Mouse (Mus musculus) urinary bladder, adult 18-20 months (tissue): ENCODE data around the gene Hsd3b1.
"Not testable (repeated sequence)": the region's sequence is repeated elsewhere in the genome, so short reads cannot be mapped to it uniquely, and the experiment has no call there.

Experiments used
- DNase-seq, 2 experiments: peaks; one replicate each; pipeline ENCODE4 v3.0.0; 2022; ENCODE audit warnings: low spot score in 2 of 2, mixed read lengths in 2 of 2

Gene Hsd3b1

DNA sequence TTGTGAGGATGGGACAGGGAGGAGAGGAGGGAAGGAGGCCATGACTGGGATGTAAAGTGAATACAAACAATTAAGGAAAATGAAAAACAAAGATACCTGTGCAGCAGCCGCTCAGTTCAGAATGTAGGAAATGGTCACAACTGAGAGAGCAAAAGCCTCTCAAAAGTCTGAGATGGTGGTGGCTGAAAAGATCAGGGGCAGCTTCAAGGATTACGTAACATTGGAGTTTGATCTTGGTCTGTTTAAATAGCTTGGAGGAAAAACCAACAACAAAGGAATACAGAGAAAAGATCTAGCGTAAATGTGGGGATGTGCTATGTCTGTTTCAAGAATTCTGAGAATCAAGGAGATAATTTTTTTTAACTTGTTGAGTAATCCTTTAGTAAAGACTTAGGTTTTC, at the start of gene Hsd3b1:
Hsd3b1 (minus strand) TSS at position 219 of the 400 bp plus-strand sequence.
- no peak for DNase-seq

- DNase-seq = no peak
Measured at GRCm38 (mm10) chr3:98897606-98898005, 38.0 kb upstream of the Hsd3b1 start.

DNA sequence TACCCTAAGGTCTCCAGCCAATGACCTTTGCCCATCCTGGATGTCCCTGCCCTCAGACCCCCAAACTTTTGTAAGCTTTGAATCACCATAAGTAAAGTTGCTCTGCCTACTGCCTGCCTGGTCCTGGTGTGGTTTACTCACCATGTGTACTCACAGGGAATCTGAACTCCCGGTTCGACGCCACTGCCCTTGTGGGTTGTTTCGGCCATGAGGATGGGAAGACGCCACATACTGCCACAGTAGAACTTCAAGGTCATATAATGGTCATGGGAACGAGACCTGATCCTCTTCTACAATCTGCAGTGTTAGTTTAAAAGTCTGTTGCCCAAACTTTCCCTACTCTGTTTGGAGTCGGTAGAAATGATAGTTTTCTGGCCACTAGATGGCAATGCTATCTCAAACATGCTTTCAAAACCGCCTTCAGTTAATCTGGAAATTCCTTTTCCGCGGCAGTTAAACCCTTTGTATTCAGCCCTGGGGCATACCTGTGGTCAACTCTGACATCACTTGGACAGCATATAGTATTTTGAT, 35.5 kb upstream of the Hsd3b1 start:
- DNase-seq = no peak

- no peak for DNase-seq
Measured at GRCm38 (mm10) chr3:98893057-98893772, 33.6 kb upstream of the Hsd3b1 start, which contains the start of gene Hao2. Gene Hao2, minus strand, starts transcription at chr3:98893239.

GRCm38 (mm10) chr3:98890430-98890829, 30.8 kb upstream of the Hsd3b1 start:
- no peak for DNase-seq

DNA sequence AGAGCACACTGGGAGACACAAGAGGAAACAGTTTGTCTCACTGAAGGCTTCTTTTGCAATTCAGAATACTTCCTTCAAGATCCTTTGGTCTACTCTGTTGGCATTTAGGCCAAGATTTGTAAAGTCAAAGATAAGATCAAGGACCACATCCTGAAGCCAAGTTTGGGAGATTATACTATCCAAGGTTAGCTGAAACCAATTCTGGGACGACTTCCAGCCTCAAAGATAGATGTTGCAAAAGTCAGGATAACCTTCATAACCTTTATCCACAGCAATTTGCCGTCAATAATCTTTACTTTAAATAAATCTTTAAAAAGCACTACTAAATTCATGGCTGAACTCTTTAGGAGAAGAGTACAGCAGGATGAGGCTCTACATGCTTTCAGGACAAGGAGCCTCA, 28.6 kb upstream of the Hsd3b1 start:
- DNase-seq = no peak

DNA sequence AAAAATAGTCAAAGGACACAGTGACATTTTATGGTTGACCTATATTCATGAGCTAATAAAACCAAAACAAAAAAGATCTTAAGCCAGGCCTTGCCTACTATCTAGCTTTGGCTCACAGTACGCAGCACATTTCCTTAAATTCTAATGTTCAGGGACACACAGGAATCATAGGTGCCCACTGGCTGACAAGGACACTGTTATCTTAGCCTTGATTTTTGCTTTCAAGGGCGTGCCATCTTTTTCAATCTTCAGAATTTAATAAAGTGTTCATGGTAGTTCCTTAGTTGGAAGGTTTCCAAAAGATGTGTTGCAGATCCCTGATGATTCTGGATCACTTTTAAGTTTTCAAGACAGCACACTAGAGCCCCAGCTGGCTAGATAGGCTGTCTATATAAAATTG, 21.2 kb upstream of the Hsd3b1 start:
- DNase-seq = no peak

- no peak for DNase-seq
Measured at GRCm38 (mm10) chr3:98880216-98880615, 20.6 kb upstream of the Hsd3b1 start.

- DNase-seq = no peak
Measured at GRCm38 (mm10) chr3:98868219-98868618, 8.6 kb upstream of the Hsd3b1 start.

GRCm38 (mm10) chr3:98862800-98863199, 3.2 kb upstream of the Hsd3b1 start:
- no peak for DNase-seq

- DNase-seq = no peak
Measured at GRCm38 (mm10) chr3:98858051-98858450, 1.5 kb downstream of the Hsd3b1 start.

DNA sequence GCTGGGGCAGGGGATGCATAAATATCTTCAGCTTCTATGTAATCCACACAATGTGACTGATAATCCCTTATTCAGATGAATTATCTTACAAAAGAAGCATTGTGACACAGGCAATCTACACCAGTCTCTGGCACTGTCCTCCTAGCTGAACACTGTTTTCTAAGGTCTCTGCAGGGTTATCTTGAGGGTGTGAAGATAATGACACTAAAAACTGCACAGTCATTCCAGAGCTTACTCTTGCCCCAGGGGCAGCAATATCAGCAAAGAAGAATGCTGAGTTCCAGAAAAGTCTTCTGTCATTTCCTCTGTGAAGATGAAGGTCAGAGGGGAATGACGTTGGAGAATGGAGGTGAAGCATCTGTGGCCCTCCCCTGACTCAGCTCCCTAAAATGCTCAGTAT, 2.7 kb downstream of the Hsd3b1 start:
- DNase-seq = no peak

GRCm38 (mm10) chr3:98855160-98855559, 4.4 kb downstream of the Hsd3b1 start:
- no peak for DNase-seq

GRCm38 (mm10) chr3:98853685-98854084, 5.9 kb downstream of the Hsd3b1 start:
- DNase-seq = no peak

- DNase-seq = no peak
Measured at GRCm38 (mm10) chr3:98853051-98853450, 6.5 kb downstream of the Hsd3b1 start.

DNA sequence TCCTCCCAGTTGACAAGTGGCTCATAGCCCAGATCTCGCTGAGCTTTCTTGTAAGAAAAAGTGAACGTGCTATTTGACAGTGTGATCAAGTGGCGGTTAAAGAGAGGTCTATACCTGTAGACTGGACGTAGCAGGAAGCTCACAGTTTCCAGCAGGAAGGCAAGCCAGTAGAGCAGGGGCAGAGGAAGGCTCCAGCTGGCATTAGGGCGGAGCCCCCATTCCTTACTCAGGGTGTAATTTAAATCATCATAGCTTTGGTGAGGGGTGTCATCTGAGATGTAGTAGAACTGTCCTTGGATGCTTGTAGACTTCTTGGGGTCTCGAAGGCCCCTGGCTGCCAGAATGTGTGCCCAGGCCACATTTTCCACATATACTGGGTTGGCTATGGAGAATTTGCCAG, 7.0 kb downstream of the Hsd3b1 start:
- DNase-seq = no peak

- DNase-seq = no peak
Measured at GRCm38 (mm10) chr3:98851853-98852252, 7.7 kb downstream of the Hsd3b1 start.

- no peak for DNase-seq
Measured at GRCm38 (mm10) chr3:98850262-98850661, 9.3 kb downstream of the Hsd3b1 start.

GRCm38 (mm10) chr3:98848898-98849297, 10.7 kb downstream of the Hsd3b1 start:
- DNase-seq = no peak

DNA sequence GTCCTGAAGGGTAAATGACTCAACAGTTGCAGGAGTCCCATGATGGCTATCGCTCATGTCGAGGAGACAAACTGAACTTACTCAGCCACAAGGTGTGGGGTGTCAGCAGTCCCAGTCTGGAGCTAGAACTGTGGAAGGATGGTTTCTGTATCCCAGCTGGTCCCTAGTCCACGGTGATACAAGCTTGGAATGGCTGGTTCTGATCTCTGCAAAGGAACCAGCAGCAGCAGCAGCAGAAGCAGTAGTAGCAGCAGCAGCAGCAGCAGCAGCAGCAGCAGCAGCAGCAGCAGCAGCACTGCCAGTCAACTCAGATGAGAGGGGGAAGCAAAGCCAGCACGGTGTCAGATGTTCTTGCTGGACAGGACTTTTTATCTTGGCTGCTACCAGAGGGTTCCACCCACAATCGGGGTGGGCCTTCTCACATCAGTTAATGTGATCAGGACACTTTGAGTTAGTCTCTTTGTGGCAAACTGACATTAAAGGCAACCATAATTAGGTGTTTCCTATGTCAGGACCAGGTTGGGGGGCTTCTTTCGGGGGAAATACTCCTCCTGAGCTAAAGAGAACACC, 45.4 kb downstream of the Hsd3b1 start, which contains the start of gene Hsd3b6:
Hsd3b6 (minus strand) TSS at position 343 of the 570 bp plus-strand sequence.
- DNase-seq = no peak

DNA sequence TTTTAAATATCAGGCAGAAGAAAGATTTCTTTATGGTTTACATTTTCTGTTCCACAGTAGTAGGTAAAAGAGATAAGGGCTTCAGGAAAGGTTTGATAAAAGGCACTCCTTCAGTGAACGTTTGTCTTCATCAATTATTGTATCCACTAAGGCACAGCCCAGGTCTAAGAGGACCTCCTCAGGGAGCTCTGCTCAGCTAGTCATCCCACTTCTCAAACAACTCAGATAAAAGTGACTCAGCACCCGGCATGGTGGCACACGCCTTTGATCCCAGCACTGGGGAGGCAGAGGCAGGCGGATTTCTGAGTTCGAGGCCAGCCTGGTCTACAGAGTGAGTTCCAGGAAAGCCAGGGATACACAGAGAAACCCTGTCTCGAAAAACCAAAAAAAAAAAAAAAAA, 46.9 kb downstream of the Hsd3b1 start:
- DNase-seq = not testable (repeated sequence)

DNA sequence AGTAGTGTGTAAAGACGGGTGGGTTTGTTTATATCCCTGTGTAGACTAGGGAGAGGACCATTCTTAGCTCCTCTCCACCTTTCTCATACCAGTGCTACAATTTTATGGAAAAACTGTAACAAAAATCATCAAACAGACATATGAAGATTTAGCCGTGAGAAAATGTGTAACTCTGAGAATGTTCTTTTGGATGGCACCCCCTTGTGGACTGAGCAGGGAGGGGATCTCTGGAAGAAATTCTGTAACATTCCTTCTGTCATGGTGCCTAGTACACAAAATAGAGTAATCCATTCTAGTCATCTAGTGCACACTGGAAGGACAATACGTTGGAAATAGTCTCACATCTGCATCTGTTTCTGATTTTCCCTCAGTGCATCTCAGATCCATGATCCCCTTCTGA, 54.6 kb downstream of the Hsd3b1 start:
- DNase-seq = not testable (repeated sequence)
